Mouse (Mus musculus): ENCODE measurements around the gene Nsun4. TPM values are rescaled to one million over a fixed set of nuclear protein-coding genes. Genes with fewer than 3 reads are reported as not detected.

Gene Nsun4
- polyA plus RNA-seq, 1 experiment, result 0.27 TPM

DNA sequence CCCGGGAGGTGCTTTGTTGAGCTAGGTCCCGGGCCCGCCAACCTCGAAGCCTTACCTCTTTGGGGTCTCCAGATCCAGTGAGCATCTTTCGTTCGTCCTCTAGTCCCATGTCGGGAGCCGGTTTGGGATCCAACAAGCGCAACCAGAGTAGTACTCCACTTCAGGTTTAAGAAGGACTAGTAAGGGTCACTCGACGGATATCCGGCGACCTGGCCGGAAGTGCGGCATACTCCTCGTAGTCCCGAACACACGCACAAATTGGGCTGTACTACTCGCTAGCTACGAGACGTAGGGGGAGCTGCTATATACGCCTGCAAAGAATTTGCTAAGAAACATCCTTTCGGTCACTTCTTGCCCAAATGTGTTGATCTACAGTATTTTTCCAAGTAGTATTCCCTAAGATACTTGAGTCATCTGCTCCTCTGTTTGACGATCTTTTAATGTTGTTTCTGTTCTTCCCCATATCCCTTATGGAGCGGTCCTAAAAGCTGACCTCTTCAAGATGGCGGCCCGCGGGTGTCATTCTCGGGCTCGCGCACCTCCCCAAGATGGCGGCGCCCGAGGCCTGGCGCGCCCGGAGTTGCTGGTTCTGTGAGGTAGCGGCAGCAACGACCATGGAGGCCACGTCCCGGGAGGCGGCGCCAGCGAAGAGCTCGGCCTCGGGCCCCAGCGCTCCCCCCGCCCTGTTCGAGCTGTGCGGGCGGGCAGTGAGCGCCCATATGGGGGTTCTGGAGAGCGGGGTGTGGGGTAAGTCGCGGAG is 21.4 kb upstream of the Nsun4 start, which contains the start of the genes Uqcrh and Lrrc41:
Gene Uqcrh (minus strand): TSS at position 211 of the 760 bp plus-strand sequence.
Gene Lrrc41 (plus strand): TSS at position 409 of the 760 bp plus-strand sequence.
- no peak for TF ChIP-seq GATA1 (IDR thresholded peaks at IDR 0.05; ENCODE audit: borderline replicate concordance, low read length)
- peak; percentile 88 for TF ChIP-seq FLI1 (IDR thresholded peaks at IDR 0.05; ENCODE audit: low read length)
- no peaks in the 10 kb centered on the region for H3K9me3 ChIP-seq
- peaks cover 54% of the 10 kb centered on the region for H3K4me1 ChIP-seq
- H3K27me3 ChIP-seq (replicated peaks), result no peaks in the 10 kb centered on the region
- H3K36me3 ChIP-seq (replicated peaks; ENCODE audit: low read length), result peaks cover 26% of the 10 kb centered on the region
- H3K4me3 ChIP-seq (replicated peaks), result peak within 1 kb of the TSS; percentile 95

DNA sequence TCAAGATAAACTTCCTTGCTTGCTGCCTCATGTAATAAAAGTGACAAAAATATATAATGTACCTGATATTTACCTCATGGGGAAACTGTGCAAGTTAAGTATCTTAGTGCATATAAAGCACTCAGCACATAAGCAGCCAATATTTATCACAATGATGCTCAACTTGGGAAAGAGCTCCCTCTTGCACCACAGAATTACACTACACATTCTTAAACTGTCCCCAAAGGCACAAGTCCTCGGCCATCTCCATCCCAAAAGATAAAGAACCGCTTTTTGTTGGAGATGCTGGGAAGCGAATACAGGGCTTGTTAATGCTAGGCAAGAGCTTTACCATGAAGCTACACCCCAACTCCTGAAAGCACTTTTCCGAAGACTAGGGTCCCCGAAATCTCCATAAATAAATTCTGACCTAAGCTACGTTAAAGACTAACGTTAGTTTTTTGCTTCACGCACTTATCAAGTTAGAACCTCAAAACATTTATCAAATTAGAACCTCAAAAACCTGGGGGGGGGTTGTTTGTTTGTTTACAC is 20.5 kb upstream of the Nsun4 start:
- Histone ChIP-seq H3K36me3 (replicated peaks; ENCODE audit: low read length) (peaks cover 29% of the 10 kb centered on the region), H3K27me3 (replicated peaks) (no peaks in the 10 kb centered on the region), H3K4me1 (peaks cover 49% of the 10 kb centered on the region), H3K9me3 (no peaks in the 10 kb centered on the region), H3K4me3 (replicated peaks) (peak overlapping the region; percentile 95)
- no peak for TF ChIP-seq GATA1 (IDR thresholded peaks at IDR 0.05; ENCODE audit: borderline replicate concordance, low read length)

DNA sequence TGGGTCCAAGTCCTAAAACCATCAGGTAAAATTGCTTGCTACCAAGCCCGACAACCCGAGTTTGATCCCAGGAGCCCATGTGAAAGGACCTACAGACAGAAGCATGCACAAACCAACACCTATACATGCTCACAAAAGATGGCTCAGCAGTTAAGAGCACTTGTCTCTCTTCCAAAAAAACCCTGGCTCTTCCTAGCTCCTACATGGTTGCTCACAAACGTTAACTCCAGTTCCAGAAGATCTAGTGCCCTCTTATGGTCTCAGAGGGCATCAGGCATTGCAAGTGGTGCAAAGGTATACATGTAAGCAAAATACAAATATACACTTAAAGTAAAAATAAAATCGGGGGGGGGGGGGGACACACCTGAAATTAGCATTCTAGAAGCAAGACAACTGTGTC is 19.5 kb upstream of the Nsun4 start:
- H3K36me3 ChIP-seq (replicated peaks; ENCODE audit: low read length), result peaks cover 37% of the 10 kb centered on the region
- H3K27me3 ChIP-seq (replicated peaks), result no peaks in the 10 kb centered on the region
- peaks cover 38% of the 10 kb centered on the region for H3K4me1 ChIP-seq
- no peak for TF ChIP-seq FLI1 (IDR thresholded peaks at IDR 0.05; ENCODE audit: low read length)
- no peak for TF ChIP-seq GATA1 (IDR thresholded peaks at IDR 0.05; ENCODE audit: borderline replicate concordance, low read length)
- H3K4me3 ChIP-seq (replicated peaks), result peak overlapping the region; percentile 64
- H3K9me3 ChIP-seq, result no peaks in the 10 kb centered on the region

DNA sequence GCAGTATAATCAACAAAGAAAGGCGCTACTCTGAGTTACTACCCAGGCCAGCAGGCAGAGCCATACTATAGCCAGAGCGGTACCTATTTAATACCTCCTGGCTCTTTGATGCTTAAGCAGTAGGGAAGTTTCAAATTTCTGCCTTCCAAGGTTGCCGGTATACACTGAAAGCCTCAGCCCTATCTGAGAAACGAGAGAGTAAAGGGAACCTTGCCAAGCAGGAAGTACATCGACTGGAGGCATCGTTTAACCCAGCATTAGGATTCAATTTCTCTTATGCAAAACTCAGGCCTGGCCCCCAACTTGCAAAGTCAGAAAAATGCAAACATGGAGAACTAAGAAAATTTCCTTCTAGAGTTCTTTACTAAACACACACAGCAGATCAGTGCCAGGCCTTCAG is 16.4 kb upstream of the Nsun4 start:
- Histone ChIP-seq H3K36me3 (replicated peaks; ENCODE audit: low read length) (peaks cover 64% of the 10 kb centered on the region), H3K4me1 (peaks cover 22% of the 10 kb centered on the region), H3K4me3 (replicated peaks) (no peak overlapping the region), H3K27me3 (replicated peaks) (no peaks in the 10 kb centered on the region), H3K9me3 (no peaks in the 10 kb centered on the region)
- no peak for TF ChIP-seq GATA1 (IDR thresholded peaks at IDR 0.05; ENCODE audit: borderline replicate concordance, low read length)

DNA sequence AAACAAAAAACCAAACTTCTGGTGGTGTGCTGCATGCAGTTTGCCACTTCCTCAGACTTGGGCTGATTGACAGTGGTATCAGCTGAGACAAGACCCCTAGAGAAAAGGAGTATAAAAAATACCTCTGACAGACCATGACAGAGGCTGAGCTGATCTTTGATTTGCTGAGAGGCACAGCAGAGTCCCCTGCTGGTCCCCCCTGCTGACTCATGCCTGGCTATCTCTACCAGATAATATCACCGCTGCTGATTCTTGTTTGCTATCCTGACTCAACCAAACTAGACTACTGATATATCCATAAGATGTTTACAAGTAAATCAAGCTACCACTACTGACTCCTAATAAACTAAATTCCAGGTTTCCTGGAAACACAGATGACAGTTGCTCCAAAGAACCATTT is 10.2 kb upstream of the Nsun4 start:
- Histone ChIP-seq H3K27me3 (replicated peaks) (no peaks in the 10 kb centered on the region), H3K4me1 (peaks cover 3% of the 10 kb centered on the region; the same call in 1 of the 2 replicates), H3K4me3 (replicated peaks) (no peak overlapping the region), H3K36me3 (replicated peaks; ENCODE audit: low read length) (peaks cover 38% of the 10 kb centered on the region), H3K9me3 (no peaks in the 10 kb centered on the region)
- TF ChIP-seq GATA1 (IDR thresholded peaks at IDR 0.05; ENCODE audit: borderline replicate concordance, low read length), result no peak
- TF ChIP-seq FLI1 (IDR thresholded peaks at IDR 0.05; ENCODE audit: low read length), result no peak

DNA sequence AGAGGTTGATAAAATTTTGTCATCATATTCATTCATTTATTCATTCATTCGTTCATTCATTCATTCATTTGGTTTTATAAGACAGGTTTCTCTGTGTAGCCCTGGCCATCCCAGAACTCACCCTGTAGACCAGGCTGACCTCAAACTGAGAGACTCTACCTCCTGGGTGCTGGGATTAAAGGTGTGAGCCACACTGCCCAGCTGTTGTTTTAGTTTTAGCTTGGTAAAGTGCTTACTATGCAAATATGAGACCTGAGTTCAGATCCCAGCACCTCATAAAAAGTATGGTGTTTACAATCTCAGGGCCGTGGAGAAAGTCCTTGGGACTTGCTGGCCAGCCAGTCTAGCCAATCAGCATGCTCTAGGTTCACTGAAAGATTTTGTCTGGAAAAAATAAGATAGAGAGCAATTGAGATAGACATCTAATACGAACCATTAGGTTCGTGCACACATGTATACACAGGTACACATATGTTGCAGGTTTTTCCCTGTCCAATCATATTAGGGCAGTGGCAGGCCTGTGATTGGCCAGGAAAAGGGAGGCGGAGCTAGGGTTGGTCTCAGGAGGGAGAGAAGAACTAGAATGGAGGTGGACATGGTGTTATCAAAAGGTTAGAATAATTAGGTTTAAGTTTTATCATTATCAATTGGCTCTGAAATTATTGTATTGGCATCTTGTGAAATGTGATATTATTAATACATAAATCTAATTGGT is 5.5 kb upstream of the Nsun4 start:
- H3K4me1 ChIP-seq, result peaks cover 7% of the 10 kb centered on the region
- no peaks in the 10 kb centered on the region for H3K27me3 ChIP-seq (replicated peaks)
- H3K4me3 ChIP-seq (replicated peaks), result no peak overlapping the region
- no peak for TF ChIP-seq GATA1 (IDR thresholded peaks at IDR 0.05; ENCODE audit: borderline replicate concordance, low read length)
- no peak for TF ChIP-seq FLI1 (IDR thresholded peaks at IDR 0.05; ENCODE audit: low read length)
- no peaks in the 10 kb centered on the region for H3K36me3 ChIP-seq (replicated peaks; ENCODE audit: low read length)
- no peaks in the 10 kb centered on the region for H3K9me3 ChIP-seq

DNA sequence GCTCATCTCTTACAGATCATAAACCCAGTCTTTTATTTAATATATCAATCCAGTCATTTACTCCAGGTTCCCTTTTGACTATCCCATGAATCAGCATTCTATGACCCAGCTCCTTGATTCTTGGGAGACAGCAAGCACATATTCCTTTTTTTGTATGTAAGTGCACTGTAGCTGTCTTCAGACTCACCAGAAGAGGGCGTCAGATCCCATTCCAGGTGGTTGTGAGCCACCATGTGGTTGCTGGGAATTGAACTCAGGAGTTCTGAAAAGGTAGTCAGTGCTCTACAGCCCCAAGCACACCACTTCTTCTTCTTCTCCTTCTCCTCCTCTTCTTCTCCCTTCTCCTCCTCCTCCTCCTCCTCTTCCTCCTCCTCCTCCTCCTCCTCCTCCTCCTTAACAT is 3.9 kb upstream of the Nsun4 start:
- no peak for TF ChIP-seq FLI1 (IDR thresholded peaks at IDR 0.05; ENCODE audit: low read length)
- TF ChIP-seq GATA1 (IDR thresholded peaks at IDR 0.05; ENCODE audit: borderline replicate concordance, low read length), result no peak
- H3K27me3 ChIP-seq (replicated peaks), result no peaks in the 10 kb centered on the region
- H3K36me3 ChIP-seq (replicated peaks; ENCODE audit: low read length), result no peaks in the 10 kb centered on the region
- peaks cover 15% of the 10 kb centered on the region for H3K4me1 ChIP-seq
- H3K4me3 ChIP-seq (replicated peaks), result no peak overlapping the region
- H3K9me3 ChIP-seq, result no peaks in the 10 kb centered on the region

DNA sequence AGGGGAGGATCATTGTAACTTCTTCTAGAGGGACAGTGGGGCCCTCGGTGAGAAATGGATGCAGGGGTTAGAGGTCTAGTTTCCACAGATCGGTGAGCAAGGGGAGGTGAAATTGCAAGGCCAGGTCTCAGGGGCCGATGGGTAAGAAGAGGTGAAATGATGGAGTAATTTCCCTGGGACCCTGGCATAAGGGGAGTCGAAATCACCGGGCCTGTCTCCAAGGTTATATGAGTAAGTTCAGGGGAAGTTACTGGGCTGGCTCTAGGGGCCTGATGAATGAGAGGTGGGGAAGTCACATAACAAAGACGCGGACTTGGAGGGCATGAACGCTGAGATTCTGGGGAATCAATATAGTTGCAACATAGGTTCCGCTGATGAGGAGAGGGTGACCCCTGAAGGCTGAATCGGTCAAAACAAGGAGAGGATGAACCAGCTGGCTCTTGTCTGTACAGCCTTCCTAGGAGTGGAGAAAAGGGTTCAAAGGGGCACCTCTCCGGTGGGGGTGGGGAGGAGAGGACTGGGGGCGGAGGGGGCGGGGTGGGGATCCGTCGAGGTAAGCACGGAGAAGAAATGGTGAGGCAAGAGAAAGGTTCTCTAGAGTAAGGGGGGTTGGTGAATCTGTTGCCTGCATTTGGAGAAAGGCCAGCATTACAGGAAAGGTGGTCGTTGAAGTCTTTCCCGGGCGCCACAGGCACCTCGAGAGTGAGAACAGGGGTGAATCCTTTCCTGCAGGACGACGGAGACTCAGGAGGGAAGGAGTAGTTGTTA is 966 bp downstream of the Nsun4 start:
- TF ChIP-seq GATA1 (IDR thresholded peaks at IDR 0.05; ENCODE audit: borderline replicate concordance, low read length), result no peak
- no peak for TF ChIP-seq FLI1 (IDR thresholded peaks at IDR 0.05; ENCODE audit: low read length)
- Histone ChIP-seq H3K4me3 (replicated peaks) (peak overlapping the region; percentile 94), H3K9me3 (no peaks in the 10 kb centered on the region), H3K36me3 (replicated peaks; ENCODE audit: low read length) (peaks cover 34% of the 10 kb centered on the region), H3K27me3 (replicated peaks) (no peaks in the 10 kb centered on the region), H3K4me1 (peaks cover 37% of the 10 kb centered on the region)

DNA sequence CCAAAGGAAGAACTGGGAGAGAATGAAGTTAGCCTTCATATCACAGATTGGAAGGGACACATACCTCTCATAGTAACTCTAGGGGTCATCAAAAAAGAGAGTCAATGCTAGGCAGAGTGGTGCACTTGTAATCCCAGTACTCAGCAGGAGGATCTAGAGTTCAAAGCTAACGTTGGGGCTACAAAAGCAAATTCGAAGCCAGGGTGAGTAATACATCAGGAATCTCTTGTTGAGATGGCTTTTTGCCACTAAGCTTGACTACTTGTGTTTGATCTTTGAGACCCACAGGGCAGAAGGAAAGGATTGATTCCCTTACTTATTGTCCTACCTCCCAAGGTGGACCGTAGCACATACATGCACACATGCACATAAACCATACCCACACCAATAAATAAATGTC is 4.5 kb downstream of the Nsun4 start:
- Histone ChIP-seq H3K4me3 (replicated peaks) (no peak overlapping the region), H3K36me3 (replicated peaks; ENCODE audit: low read length) (peaks cover 52% of the 10 kb centered on the region), H3K27me3 (replicated peaks) (no peaks in the 10 kb centered on the region), H3K4me1 (peaks cover 34% of the 10 kb centered on the region), H3K9me3 (no peaks in the 10 kb centered on the region)
- TF ChIP-seq FLI1 (IDR thresholded peaks at IDR 0.05; ENCODE audit: low read length), result no peak
- TF ChIP-seq GATA1 (IDR thresholded peaks at IDR 0.05; ENCODE audit: borderline replicate concordance, low read length), result no peak
